Mouse (Mus musculus): Measurements from ENCODE around the gene Inava. TPM values are rescaled to one million over a fixed set of nuclear protein-coding genes. Genes with fewer than 3 reads are reported as not detected.

Gene Inava
- polyA plus RNA-seq, 1 experiment from 2014 or later: 4.7 TPM

GRCm38 (mm10) chr1:136254503-136255065 is 20.5 kb upstream of the Inava start:
- Histone ChIP-seq H3K27ac (no peak overlapping the region), H3K36me3 (no peaks in the 10 kb centered on the region), H3K9me3 (no peaks in the 10 kb centered on the region), H3K9ac (replicated peaks) (no peak overlapping the region), H3K4me3 (replicated peaks) (no peak overlapping the region), H3K27me3 (peaks cover 35% of the 10 kb centered on the region), H3K4me2 (replicated peaks) (no peak overlapping the region), H3K4me1 (replicated peaks) (peaks cover 8% of the 10 kb centered on the region)
- WGBS: 86% methylated on average over 10 of the region's 10 CpGs
- no peak for ATAC-seq

- no peak for ATAC-seq
- no peak overlapping the region for H3K4me3 ChIP-seq (replicated peaks)
- no peak overlapping the region for H3K4me2 ChIP-seq (replicated peaks)
- H3K27ac ChIP-seq: no peak overlapping the region
- WGBS: 30% methylated on average over 2 of the region's 2 CpGs
- no peaks in the 10 kb centered on the region for H3K36me3 ChIP-seq
- 0 out of 2 replicates have a peak, but pooled peaks cover 5% of the 10 kb centered on the region for H3K4me1 ChIP-seq (replicated peaks)
- no peaks in the 10 kb centered on the region for H3K9me3 ChIP-seq
- peaks cover 32% of the 10 kb centered on the region for H3K27me3 ChIP-seq
- H3K9ac ChIP-seq (replicated peaks): no peak overlapping the region
Observed at GRCm38 (mm10) chr1:136253472-136253871, 19.4 kb upstream of the Inava start.

GRCm38 (mm10) chr1:136249662-136250061 is 15.6 kb upstream of the Inava start:
- no peaks in the 10 kb centered on the region for H3K4me1 ChIP-seq (replicated peaks)
- no peak overlapping the region for H3K4me3 ChIP-seq (replicated peaks)
- no peaks in the 10 kb centered on the region for H3K36me3 ChIP-seq
- H3K27ac ChIP-seq: no peak overlapping the region
- no peak overlapping the region for H3K4me2 ChIP-seq (replicated peaks)
- peaks cover 17% of the 10 kb centered on the region; the same call in 1 of the 2 replicates for H3K27me3 ChIP-seq
- 78% methylated on average over 5 of the region's 5 CpGs for WGBS
- ATAC-seq: no peak
- H3K9me3 ChIP-seq: no peaks in the 10 kb centered on the region
- H3K9ac ChIP-seq (replicated peaks): no peak overlapping the region

GRCm38 (mm10) chr1:136247393-136247792 is 13.3 kb upstream of the Inava start:
- no peak overlapping the region for H3K4me2 ChIP-seq (replicated peaks)
- no peak overlapping the region for H3K9ac ChIP-seq (replicated peaks)
- peaks cover 27% of the 10 kb centered on the region for H3K27me3 ChIP-seq
- no peaks in the 10 kb centered on the region for H3K36me3 ChIP-seq
- no peaks in the 10 kb centered on the region for H3K9me3 ChIP-seq
- no peak for ATAC-seq
- H3K27ac ChIP-seq: no peak overlapping the region
- H3K4me3 ChIP-seq (replicated peaks): no peak overlapping the region
- WGBS: 93% methylated on average over 5 of the region's 5 CpGs
- H3K4me1 ChIP-seq (replicated peaks): no peaks in the 10 kb centered on the region

GRCm38 (mm10) chr1:136244469-136244868 is 10.4 kb upstream of the Inava start:
- Histone ChIP-seq H3K9me3 (peaks cover 6% of the 10 kb centered on the region; the same call in 1 of the 2 replicates), H3K9ac (replicated peaks) (no peak overlapping the region), H3K4me1 (replicated peaks) (no peaks in the 10 kb centered on the region), H3K27ac (no peak overlapping the region), H3K27me3 (peaks cover 47% of the 10 kb centered on the region), H3K4me2 (replicated peaks) (no peak overlapping the region), H3K4me3 (replicated peaks) (no peak overlapping the region), H3K36me3 (no peaks in the 10 kb centered on the region)
- 86% methylated on average over 5 of the region's 5 CpGs for WGBS
- ATAC-seq: no peak

GRCm38 (mm10) chr1:136241801-136242200 is 7.7 kb upstream of the Inava start:
- WGBS: 90% methylated on average over 7 of the region's 7 CpGs
- no peak for ATAC-seq
- no peak overlapping the region for H3K4me2 ChIP-seq (replicated peaks)
- H3K4me1 ChIP-seq (replicated peaks): no peaks in the 10 kb centered on the region
- H3K9ac ChIP-seq (replicated peaks): no peak overlapping the region
- no peak overlapping the region for H3K4me3 ChIP-seq (replicated peaks)
- no peaks in the 10 kb centered on the region for H3K36me3 ChIP-seq
- peaks cover 6% of the 10 kb centered on the region; the same call in 1 of the 2 replicates for H3K9me3 ChIP-seq
- H3K27ac ChIP-seq: no peak overlapping the region
- H3K27me3 ChIP-seq: peaks cover 46% of the 10 kb centered on the region

GRCm38 (mm10) chr1:136238495-136238894 is 4.4 kb upstream of the Inava start:
- WGBS: 84% methylated on average over 4 of the region's 4 CpGs
- H3K9me3 ChIP-seq: peaks cover 6% of the 10 kb centered on the region; the same call in 1 of the 2 replicates
- ATAC-seq: no peak
- H3K4me1 ChIP-seq (replicated peaks): peaks cover 13% of the 10 kb centered on the region
- no peak overlapping the region for H3K27ac ChIP-seq
- no peaks in the 10 kb centered on the region for H3K36me3 ChIP-seq
- H3K9ac ChIP-seq (replicated peaks): no peak overlapping the region
- H3K4me3 ChIP-seq (replicated peaks): no peak overlapping the region
- H3K27me3 ChIP-seq: peaks cover 61% of the 10 kb centered on the region
- no peak overlapping the region for H3K4me2 ChIP-seq (replicated peaks)

GRCm38 (mm10) chr1:136234595-136235092 is 580 bp upstream of the Inava start:
- H3K9ac ChIP-seq (replicated peaks): peak overlapping the region; percentile 67
- 1% methylated on average over 9 of the region's 9 CpGs for WGBS
- H3K27ac ChIP-seq: 0 out of 2 replicates have a peak overlapping the region, but pooled peaks have one; percentile 35
- no peaks in the 10 kb centered on the region for H3K9me3 ChIP-seq
- ATAC-seq: peak; percentile 22
- H3K27me3 ChIP-seq: peaks cover 39% of the 10 kb centered on the region
- H3K36me3 ChIP-seq: no peaks in the 10 kb centered on the region
- H3K4me2 ChIP-seq (replicated peaks): peak overlapping the region; percentile 75
- peak overlapping the region; percentile 56 for H3K4me3 ChIP-seq (replicated peaks)
- peaks cover 52% of the 10 kb centered on the region for H3K4me1 ChIP-seq (replicated peaks)

GRCm38 (mm10) chr1:136232986-136233790 is 876 bp downstream of the Inava start:
- Histone ChIP-seq H3K27ac (peak overlapping the region; percentile 22; the same call in 1 of the 2 replicates), H3K4me2 (replicated peaks) (peak overlapping the region; percentile 75), H3K36me3 (no peaks in the 10 kb centered on the region), H3K4me1 (replicated peaks) (peaks cover 67% of the 10 kb centered on the region), H3K9me3 (no peaks in the 10 kb centered on the region), H3K27me3 (peaks cover 35% of the 10 kb centered on the region), H3K9ac (replicated peaks) (peak overlapping the region; percentile 67), H3K4me3 (replicated peaks) (peak overlapping the region; percentile 56)
- ATAC-seq: no peak
- 1% methylated on average over 23 of the region's 23 CpGs for WGBS

GRCm38 (mm10) chr1:136232285-136232926 is 1.7 kb downstream of the Inava start:
- Histone ChIP-seq H3K27ac (no peak overlapping the region), H3K9me3 (no peaks in the 10 kb centered on the region), H3K4me2 (replicated peaks) (peak overlapping the region; percentile 75), H3K4me1 (replicated peaks) (peaks cover 71% of the 10 kb centered on the region), H3K36me3 (no peaks in the 10 kb centered on the region), H3K4me3 (replicated peaks) (peak overlapping the region; percentile 56), H3K9ac (replicated peaks) (peak overlapping the region; percentile 67; the same call in 1 of the 2 replicates), H3K27me3 (peaks cover 34% of the 10 kb centered on the region)
- ATAC-seq: no peak
- under 1% methylated on average over 9 of the region's 9 CpGs for WGBS

- WGBS: under 1% methylated on average over 6 of the region's 6 CpGs
- peaks cover 71% of the 10 kb centered on the region for H3K4me1 ChIP-seq (replicated peaks)
- no peak overlapping the region for H3K27ac ChIP-seq
- peaks cover 26% of the 10 kb centered on the region for H3K27me3 ChIP-seq
- H3K4me3 ChIP-seq (replicated peaks): peak overlapping the region; percentile 56
- peak overlapping the region; percentile 75 for H3K4me2 ChIP-seq (replicated peaks)
- H3K9me3 ChIP-seq: no peaks in the 10 kb centered on the region
- H3K9ac ChIP-seq (replicated peaks): peak overlapping the region; percentile 45; the same call in 1 of the 2 replicates
- no peak for ATAC-seq
- 0 out of 2 replicates have a peak, but pooled peaks cover 4% of the 10 kb centered on the region for H3K36me3 ChIP-seq
Observed at GRCm38 (mm10) chr1:136231596-136231995, 2.5 kb downstream of the Inava start.

- H3K4me1 ChIP-seq (replicated peaks): peaks cover 77% of the 10 kb centered on the region
- 33% methylated on average over 11 of the region's 11 CpGs for WGBS
- ATAC-seq: no peak
- no peaks in the 10 kb centered on the region for H3K9me3 ChIP-seq
- no peak overlapping the region for H3K27ac ChIP-seq
- H3K27me3 ChIP-seq: peaks cover 14% of the 10 kb centered on the region; the same call in 1 of the 2 replicates
- H3K9ac ChIP-seq (replicated peaks): no peak overlapping the region
- no peak overlapping the region for H3K4me3 ChIP-seq (replicated peaks)
- 0 out of 2 replicates have a peak, but pooled peaks cover 7% of the 10 kb centered on the region for H3K36me3 ChIP-seq
- H3K4me2 ChIP-seq (replicated peaks): peak overlapping the region; percentile 75
Observed at GRCm38 (mm10) chr1:136230201-136230600, 3.9 kb downstream of the Inava start.
